Mouse (Mus musculus) mesoderm, embryonic 11.5 days (tissue): ENCODE results near the gene Fars2.

ENCODE experiments used
- DNase-seq: peaks from one replicate; pipeline ENCODE4 v3.0.0-alpha.2; 2012; ENCODE audit warnings: low read depth, low spot score

Gene Fars2

DNA sequence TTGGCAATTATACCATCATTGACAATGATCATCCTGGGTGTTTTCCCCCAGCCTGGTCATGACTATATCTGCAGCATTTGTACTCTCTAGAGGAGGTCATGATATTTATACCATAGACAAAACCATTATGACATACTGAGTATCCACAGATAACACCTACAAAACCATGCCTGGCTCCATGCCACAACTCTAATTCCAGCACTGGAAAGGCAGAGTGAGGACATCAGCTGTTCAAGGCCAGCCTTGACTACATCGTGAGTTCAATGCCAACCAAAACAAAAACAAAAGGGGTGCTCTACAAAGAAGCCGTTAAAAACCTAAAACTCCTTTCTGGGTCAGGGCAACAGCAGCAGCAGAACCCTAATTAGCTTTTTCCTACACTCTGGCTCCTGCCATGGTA is 392.9 kb downstream of the Fars2 start:
- no peak for DNase-seq

DNA sequence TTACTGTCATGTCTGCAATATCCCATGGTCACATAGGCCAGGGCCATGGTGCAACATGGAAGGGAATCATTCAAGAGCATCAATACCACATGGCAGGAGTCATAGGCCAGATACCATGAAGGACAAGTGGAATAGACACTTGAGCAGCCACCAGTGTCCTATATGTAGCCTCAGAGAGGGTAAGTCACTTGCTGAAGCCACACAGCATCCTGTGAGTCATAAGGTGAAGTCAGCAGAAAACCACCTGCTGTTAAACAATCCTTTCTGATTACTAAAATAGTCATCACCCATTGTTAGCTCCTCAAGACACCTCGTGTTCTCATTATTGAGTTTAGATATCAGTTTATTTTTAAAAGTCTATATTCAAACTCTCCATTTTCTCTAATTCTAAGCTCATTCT is 395.9 kb downstream of the Fars2 start:
- DNase-seq: no peak

DNA sequence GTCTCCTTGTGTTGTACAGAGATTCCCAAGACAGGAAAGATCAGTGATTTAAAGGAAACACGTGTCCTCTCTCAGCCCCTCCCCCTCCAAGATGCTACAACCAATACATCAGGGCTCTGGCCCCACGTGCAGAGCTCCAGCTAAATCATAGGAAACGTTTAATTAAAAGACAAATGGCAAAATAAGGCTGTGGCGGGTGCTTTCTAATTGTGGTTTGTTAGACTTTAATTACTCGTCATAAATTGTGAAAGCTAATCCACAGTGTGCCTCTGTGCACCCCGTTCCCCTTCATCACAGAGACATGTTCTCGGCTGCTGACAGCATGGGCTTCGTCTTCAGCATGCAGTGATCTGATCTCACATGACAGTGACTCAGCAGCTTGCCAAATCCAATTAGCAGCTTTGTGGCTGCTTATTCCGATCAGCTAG is 400.9 kb downstream of the Fars2 start:
- DNase-seq: no peak

DNA sequence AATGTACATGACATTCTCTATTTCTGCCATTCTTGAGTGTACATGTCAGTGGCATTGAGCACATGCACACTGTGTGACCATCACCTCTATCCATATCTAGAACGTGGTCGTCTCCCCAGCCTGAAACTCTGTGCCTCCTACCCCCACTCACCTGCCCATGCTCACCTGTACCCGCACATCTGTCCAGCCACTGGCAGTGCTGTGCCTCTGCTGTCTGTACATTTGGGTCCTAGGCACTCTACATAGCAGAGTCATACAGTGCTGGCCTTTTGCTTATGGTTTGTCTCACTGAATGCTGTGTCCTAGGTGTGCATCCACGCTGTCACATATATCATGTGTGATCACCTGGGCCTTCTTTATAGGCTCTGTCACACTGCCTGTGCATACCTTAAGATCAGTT is 410.5 kb downstream of the Fars2 start:
- no peak for DNase-seq

DNA sequence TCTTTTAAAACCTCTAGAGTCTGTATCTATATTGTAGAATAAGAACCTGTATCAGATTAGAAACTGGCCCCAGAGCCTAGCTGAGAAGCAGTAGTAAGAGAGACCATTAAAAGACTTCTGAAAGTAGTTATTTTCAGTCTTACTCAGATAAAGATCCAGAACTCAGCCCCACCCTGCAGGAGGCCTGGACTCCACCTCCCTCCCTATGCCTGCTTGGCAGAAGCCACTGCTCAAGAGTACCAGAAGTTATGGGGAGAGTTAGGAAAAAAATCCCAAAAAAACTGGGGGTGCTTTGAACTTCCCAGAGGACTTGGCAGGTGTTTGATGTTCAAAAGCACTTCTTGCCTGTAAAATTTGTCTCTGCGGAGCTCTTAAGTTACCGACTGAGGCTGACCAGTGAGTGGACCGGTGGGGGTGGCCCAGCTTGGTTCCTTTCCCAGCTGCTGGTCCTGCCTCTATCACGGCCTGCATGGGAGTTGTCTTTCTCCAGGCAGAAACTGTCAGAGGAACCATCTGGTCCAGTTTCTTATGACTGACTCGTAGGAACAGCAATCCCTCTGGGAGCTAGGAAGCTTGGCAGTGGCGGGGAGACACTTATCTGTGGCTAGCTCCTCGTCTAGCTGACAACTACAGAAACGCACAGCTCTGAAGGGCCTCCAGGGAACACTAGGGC is 411.1 kb downstream of the Fars2 start:
- DNase-seq: no peak

DNA sequence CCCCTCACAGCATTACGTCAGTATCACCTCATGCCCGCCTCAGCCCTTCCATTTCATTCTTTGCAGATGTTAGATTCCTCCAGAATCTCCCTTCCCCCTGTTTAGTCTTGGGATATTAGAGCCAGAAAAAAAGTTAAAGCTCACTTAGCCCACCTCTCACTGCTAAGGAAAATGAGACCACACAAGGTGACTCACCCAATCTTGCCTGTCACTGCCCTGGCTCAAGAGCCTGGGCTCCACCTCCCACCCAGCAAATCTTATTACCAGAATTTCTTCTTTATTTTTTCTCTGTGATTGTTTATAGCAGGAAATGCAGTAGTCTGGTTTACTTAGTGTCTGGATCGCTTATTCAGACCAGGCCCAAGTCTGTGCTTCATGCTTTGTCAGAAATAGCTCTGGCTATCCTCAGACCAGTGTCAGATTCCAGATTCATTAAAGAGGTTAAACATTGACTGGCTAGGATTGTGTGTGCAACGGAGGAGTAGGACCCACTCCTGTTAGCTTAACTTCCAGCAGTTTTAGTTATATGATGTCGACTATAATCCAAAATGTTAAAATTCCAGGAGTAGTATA is 412.3 kb downstream of the Fars2 start:
- no peak for DNase-seq

DNA sequence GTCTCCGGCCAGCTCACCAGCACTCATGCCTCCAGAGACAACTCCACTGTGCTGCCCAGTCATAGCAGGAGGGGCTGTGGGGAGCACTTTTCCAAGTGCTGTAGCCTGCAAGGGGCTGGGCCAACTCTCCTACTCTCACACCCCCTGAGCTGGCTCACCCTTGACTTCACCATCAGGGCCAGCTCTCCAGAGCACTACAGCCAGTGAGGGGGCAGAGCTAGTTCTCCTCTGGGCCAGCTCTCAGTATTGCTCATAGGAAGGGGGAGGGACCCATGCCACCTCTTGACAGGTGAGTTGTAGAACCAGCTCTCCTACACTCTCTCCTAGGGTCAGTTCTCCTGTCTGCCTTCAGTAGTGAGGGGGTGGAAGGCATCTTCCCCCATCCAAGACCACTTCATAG is 413.6 kb downstream of the Fars2 start:
- no peak for DNase-seq

DNA sequence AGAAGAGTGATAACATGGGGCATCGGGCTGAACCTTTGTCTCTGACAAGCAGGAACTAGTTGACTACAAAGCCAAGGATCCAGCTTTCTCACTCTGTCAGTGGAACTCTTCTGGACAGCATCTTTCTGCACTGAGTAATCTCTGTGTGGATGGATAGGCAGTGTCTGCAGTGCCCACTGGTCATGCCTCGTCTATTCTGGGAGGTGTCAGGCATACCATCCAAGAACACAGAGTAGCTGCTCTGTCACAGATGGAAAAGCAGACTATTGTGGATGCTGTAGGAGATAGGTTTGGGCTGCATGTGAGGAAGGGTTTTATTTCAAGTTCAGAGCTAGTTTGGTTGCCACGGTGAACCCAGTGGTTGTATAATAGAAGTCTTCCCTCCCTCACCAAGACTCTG is 414.7 kb downstream of the Fars2 start:
- no peak for DNase-seq

DNA sequence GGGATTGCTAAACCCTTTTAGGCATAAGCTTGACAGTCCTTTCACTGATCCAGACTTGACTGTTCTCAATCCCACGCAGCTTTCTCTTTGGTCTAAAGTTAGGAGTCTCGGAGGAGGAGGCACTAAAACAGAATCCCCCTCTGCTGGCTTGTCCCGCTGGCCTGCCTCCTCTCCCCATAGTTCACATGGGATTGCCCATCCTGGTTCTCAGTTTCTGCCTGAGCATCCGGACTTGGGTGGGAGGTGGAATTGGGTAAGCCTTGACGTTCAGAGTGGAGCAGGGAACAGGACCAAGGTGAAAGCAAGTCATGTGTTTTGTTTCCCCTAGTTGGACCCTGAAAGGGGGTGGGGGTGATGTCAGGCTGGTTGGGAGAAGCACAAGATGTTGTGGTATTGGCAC is 415.9 kb downstream of the Fars2 start:
- DNase-seq: no peak

DNA sequence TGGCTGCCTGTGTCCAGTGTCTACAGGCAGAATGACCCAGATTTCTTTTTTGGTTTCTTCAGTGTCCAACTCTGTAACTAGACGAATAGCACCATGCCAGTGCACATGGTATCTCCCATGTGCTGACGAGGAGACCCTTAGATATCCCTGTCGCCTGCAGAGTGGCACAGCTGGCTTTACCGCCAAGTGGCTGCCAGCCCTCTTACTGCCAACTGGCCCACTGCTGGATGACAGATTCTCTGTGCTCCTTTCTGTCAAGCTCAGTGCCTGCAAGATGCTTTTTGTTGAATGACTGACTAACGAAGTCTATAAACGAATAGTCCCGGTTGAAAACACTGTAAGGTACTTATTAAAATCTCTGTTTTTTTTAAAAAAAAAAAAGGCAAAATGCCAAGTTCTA is 416.3 kb downstream of the Fars2 start:
- no peak for DNase-seq

DNA sequence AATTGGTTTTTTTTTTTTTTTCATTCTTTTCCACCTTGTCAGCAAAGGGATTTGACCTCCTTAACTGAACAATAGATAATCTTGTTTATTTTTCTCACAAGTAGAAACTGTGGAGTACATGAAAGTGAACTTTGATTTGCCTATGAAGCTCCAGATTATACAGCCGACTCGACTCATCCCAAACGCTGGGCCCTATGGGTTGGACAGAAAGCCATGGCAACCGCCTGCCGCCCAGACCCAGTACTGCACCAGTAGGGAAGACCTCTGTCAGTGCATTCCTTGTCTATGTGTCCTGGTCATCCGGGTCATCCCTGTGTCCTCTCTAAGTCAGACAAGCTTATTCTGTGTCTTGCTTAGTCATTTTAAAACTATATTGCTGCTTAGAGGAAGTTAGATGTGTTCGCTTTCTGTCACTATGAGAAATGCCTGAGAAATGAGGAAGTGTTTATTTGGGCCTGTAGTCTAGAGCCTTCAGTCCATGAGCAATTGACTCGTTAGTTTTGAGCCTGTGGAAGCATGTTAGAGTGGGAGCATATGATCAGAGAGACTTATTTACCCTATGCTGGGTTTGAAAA is 416.8 kb downstream of the Fars2 start:
- DNase-seq: no peak

DNA sequence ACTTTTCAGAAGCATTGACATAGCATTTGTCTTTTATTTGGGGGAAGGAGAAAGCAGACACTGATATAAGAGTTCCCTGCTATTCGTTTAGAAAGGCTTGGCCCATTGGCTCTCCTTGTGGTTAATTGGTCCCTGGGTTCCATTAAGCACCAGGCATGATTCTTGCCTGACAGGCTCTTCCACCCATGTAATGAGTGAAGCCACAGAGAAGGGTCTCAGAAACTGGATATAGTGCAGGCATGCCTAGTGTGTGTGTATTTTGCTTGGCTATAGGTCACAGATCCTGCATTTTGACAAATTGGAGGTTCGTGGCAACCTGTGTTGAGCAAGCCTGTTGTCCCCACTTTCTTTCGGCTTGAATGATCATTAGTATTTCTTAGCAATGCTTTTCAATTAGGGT is 420.4 kb downstream of the Fars2 start:
- DNase-seq: no peak

DNA sequence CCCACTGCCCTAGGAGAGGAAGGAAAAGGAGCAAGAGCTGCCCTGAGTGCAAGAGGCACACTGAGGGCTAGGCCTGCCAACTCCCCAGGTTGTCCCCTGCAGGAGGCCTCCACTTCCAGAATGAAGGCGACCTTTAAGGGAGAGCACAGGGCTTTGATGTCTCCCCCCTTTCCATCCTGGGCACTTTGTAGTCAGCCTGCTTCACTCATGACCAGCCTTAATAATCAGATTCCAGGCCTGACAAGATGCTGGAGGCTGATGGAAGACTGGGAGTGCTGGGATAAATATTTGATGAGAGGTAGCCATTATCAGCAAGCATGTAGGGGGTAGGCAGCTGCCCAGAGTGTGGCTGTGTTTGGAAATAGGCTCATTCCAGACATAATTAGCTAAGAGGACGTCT is 421.2 kb downstream of the Fars2 start:
- DNase-seq: no peak

DNA sequence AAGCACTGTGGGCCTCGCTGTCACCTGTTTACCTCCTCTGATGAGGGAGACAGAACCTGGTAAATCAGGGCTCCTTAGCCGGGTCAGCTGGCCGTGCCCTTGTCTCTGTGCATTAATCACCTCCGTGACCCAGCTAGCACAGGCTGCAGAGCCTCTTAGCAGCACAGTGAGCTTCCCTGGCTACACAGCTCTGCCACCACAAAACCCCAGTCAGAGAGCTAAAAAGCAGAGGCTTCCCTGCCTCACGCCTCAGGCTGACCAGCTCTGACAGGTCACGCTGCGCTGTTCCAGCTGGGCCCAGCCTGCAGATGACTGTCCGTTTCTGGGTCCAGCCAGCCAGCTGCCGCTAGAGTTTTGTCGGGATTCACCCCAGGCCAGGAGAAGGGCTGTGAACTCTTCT is 423.0 kb downstream of the Fars2 start:
- no peak for DNase-seq

DNA sequence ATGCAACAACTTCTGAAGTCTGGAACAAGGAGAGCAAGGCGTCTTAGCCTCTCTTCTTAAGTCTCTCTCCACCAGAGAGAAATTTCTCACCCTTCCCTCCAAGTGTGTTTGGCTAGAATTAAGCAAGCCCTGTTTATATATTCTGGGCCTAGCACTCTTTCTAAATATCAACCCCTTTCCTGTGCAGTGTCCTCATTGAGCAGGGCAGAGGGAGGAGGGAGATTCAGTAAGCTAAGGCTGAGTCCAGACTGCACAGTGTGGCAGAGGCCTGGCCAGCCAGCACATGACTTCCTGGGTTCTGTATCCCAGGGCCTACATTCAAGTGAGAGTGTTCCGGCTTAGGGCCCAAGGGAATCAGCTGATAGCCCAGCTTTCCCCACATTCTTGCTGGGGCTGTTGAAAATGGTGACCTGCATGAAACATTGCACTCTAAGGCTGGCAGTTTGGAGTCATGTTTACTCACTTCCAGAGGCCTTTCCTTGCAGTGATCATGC is 424.1 kb downstream of the Fars2 start:
- no peak for DNase-seq

DNA sequence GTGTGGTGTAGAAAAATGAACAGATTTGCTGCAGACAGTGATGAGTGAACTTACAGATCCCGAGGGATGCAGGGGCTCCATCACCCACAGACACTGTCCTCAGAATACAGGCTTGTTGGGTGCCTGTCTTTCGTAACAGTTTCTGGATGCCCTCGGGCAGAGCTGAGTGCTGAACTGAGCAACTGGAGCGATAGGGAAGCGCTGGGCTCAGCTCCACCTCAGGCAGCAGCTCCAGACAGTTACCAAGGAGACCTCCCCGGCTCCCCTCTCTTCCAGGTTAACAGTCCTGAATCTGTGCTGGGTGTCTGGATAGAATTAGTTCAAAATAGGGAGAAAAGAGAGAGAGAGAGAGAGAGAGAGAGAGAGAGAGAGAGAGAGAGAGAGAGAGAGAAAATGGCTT is 433.5 kb downstream of the Fars2 start:
- no peak for DNase-seq

DNA sequence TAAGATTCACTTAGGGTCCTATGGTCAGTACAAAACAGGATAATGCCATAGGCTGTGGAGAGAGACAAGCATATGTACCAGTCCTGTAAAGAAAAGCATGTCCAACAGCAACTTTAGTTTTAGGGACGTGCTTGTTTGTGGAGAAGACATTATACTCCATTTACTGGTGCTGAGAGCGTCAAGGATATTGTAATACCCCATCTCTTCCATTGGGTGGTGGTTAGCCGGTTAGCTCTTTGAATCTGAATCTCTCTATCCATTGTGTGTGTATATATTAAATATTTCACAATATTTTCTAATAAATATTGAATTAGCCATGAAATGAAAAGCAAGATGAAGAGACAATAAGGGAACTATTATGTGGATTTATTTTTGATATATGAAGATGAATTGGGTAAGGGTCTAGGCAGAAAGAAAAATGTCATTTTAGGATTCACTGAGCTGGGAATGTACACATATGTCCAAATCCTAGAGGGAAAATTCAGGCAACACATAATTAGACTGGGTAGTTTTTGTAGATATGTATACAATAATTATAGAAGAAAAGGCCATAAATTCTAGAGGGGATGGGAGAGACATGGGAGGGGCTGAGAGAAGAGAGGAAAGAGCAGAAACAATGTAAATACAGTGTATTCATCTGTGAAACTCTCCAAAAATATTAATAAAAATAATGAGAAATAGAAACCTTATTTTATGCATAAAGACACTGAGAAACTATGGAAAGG is 435.5 kb downstream of the Fars2 start:
- DNase-seq: no peak

DNA sequence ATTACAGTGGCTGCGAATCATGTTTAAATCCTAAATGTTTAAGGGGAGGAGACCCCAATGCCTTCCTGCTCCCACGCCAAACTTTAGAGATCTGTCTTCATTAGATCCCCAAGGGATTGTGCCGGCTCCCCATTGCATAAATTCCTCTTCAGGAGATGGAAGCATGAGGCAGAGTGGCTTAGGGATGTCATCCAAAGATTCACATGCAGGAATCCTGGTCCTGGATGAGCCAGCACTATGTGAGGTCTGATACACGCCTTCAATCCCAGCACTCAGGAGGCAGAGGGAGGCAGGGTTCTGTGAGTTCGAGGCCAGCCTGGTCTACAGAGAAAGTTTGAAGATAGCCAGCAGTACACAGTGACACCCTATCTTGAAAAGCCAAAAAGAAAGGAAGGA is 436.0 kb downstream of the Fars2 start:
- no peak for DNase-seq

DNA sequence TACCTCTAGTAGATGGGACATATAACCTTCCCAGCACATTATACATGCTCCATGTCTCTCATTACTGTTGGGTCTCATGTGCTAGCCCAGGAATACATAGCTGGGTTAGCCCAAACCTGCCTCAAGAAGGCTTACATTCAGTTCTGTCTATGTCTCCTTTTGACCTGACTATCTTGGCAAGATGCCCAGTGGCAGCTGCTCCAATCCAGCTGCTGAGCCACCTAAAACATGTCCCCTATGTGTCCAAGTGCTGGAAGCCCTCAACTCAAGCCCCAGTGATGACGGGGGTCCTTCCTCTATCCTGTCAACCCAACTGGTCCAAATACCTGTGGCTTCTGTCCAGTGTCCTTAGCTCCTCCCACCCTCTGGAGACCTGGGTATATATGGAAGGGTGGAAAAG is 437.5 kb downstream of the Fars2 start:
- no peak for DNase-seq

DNA sequence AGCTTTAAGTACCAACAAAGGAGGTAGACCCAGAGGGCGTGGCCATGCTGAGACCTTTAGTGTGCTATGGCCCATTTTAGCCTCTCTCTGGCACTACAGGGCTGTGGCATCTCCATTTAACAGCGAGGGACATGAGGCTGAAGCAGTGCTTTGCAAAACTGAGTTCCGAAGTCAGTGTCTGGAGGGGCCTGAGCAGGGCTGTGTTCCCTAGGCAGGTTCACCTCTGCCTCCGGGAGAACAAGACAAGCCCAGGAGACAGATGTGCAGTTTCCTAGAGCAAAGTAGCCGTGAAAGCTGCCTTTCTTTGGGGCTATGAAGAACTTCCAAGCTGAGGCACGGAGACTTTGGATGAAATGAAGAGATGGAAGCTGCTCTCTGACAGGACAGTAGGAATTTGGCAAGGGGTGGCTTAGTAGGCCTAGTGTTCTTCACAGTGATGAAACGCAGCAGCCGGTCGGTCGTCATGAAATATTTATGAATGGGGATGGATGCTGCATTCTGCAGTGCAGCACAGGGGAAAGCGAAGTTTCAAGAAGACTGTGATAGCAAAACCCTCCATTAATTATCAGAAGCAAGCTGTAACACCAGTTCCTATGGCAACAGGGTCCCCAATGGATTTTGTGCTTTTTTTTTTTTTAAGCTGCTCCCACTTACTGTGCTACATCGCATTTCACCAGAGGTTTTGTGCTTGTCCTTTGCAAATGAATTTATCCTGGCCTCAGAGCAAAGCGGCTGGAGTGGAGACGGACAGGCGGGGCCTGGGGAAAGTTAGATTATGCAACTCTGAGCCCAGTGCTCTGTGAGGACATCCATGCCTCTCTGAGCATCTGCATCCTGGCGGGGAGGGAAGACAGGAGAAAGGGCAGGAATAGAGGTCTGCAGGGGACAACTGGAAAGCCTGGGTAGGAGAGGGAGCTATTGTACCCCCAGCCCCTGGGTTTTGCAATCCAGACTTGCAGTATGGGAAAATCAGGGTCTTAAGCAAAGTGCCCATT is 445.5 kb downstream of the Fars2 start:
- DNase-seq: peak; percentile 30

DNA sequence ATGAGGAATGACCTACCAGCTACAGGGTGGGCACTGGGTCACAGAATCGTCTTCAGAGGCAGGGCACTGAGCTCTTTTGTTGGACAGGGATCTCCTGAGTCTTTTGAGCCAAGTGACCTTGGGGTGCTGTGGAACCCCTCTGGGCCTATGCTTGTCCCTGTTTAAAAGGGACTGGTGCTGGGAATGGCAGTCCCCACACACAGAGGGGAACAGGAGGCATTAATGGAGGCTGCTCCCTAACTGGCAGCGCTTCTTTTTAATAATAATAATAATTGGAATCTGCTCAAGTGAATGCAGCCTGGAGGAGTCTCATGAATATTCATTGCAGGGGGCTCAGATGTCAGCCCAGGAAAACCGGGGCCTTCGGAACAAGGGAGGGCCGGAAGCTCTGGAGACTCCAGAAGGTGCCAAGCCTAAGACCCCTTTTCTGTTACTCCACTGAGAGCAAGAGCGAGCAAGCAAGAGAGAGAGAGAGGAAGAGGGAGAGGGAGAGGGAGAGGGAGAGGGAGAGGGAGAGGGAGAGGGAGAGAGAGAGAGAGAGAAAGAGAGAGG is 447.6 kb downstream of the Fars2 start:
- DNase-seq: no peak
